Mouse (Mus musculus) heart, embryonic 15.5 days (tissue): ENCODE results near the gene Acacb. TPM values are rescaled to one million over a fixed set of nuclear protein-coding genes. Genes with fewer than 3 reads are reported as not detected.

ENCODE experiments used
- ATAC-seq: fragments of 200-750 bp; cut with Nextera tagmentation; replicated peaks from 2 replicates; pipeline ENCODE4 v1.8.0; 2017; ENCODE audit warnings: low read depth, moderate TSS enrichment; ENCODE audit not compliant: insufficient number of reproducible peaks, insufficient read depth, low FRiP score
- H3K27ac ChIP-seq: fragments of 300-500 bp; sonication (generic); 2 replicates; pipeline ENCODE4 v1.5.1; 2015; ENCODE audit warnings: mild to moderate bottlenecking, inconsistent platforms
- H3K27me3 ChIP-seq: fragments of 300-500 bp; sonication (generic); 2 replicates; pipeline ENCODE4 v1.6.1; 2015; ENCODE audit warnings: inconsistent platforms
- H3K36me3 ChIP-seq: fragments of 300-500 bp; sonication (generic); 2 replicates; pipeline ENCODE4 v1.6.1; 2015; ENCODE audit warnings: mild to moderate bottlenecking, inconsistent platforms
- H3K4me1 ChIP-seq: fragments of 300-500 bp; sonication (generic); replicated peaks from 2 replicates; pipeline ENCODE4 v1.6.1; 2015; ENCODE audit warnings: inconsistent platforms
- H3K4me2 ChIP-seq: fragments of 300-500 bp; sonication (generic); 2 replicates; pipeline ENCODE4 v1.6.1; 2015; ENCODE audit warnings: inconsistent platforms, mild to moderate bottlenecking, moderate library complexity
- H3K4me3 ChIP-seq: fragments of 300-500 bp; sonication (generic); 2 replicates; pipeline ENCODE4 v1.5.1; 2015; ENCODE audit warnings: mild to moderate bottlenecking, inconsistent platforms
- H3K9ac ChIP-seq: fragments of 300-500 bp; sonication (generic); 2 replicates; pipeline ENCODE4 v1.6.1; 2015; ENCODE audit warnings: mild to moderate bottlenecking, inconsistent platforms
- H3K9me3 ChIP-seq: fragments of 300-500 bp; sonication (generic); replicated peaks from 2 replicates; pipeline ENCODE4 v1.6.1; 2016; ENCODE audit warnings: inconsistent platforms
- WGBS: fragments of 180-500 bp; shearing (Covaris S2); methylation state at CpG from one replicate; pipeline ENCODE4 v1.1.7; 2015; ENCODE audit warnings: mixed read lengths; 5-methylcytosine and 5-hydroxymethylcytosine counted together
- polyA plus RNA-seq: library from polyadenylated mRNA; unstranded; fragments of >200 nt; fragmentation: Nextera tagmentation; extraction: Ambion mirVana; gene quantifications from 2 replicates; pipeline ENCODE4 v1.2.1, GENCODE M21; 2015

Acacb gene
- polyA plus RNA-seq, 1 experiment from 2014 or later: 11.3 TPM

DNA sequence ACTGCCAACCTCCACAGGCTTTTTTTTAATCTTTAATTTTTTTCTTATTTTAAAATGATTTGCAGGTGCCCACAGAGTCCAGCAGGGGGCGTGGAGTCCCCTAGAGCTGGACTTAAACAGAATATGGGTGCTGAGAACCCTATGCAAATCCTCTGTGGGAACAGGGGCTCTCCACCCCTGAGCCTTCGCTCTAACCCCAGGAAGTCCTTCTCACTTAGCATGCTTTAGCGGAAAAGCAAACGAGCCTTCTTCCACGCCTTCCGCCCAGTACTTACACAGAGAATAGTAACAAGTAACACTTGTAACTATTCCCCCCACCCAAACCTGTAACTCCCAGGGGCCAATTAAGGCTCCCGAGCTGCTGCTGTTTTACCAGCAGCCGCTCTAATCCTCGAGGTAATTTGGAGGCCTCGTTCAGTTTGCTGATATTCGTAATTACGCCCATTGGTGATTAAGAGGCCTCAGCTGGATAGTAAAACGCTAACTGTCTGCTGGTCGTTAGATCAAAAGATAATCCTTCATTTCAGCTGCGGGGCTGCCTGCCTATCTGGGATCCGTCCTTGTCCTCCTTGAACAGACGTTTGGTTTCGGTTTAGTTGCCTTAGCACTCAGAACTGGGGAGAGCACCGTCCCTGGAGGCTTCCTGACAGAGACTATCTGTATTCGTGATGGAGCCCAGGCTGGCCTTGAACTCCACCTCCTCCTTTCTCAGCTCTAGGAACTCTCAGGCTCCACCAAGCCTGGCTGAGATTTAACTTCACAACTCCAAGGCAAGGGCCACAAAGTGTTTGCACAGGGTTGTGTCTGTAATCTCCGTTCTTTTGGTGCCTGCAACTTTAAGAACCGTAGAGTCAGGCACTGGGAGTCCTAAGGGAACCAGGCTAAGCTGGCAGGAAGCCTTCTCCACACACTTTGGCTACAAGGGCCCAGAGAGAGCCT is 150.6 kb downstream of the Acacb start:
- peak overlapping the region; percentile 32 for H3K4me2 ChIP-seq
- no peaks in the 10 kb centered on the region for H3K9me3 ChIP-seq
- no peak for ATAC-seq
- 26% methylated on average over 22 of the region's 22 CpGs for WGBS
- H3K36me3 ChIP-seq: no peaks in the 10 kb centered on the region
- H3K27me3 ChIP-seq: peaks cover 12% of the 10 kb centered on the region; the same call in 1 of the 2 replicates
- H3K4me3 ChIP-seq: no peak overlapping the region
- H3K9ac ChIP-seq: no peak overlapping the region
- H3K27ac ChIP-seq: no peak overlapping the region
- peaks cover 7% of the 10 kb centered on the region; the same call in 1 of the 2 replicates for H3K4me1 ChIP-seq

DNA sequence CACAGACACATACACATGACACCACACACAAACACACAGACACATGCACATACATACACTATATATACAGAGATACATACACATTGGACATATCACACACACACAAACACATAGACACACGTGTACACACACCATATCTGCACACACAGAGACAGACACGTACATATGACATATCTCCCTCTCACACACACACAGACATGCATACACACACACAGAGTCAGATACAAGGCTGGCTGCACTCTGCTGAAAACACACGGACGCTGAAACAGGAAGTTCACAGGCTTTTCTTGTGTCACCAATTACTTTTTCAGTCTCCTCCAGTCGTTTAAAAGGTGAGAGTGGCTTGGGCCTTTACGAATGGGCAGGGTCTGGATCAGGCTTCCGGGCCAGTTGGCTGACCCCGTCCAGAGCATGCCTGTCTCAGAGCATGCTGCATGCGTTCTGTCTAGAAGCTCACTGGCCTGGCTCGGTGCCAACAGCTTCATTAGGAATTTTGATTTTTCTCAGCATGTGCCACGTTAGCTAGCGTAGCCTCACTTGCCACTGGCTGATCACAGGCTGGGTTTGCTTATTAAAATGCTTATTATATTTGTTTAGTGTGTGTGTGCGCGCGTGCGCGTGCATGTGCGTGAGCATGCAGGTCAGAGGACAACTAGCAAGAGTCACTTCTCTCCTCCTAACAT is 152.0 kb downstream of the Acacb start:
- Histone ChIP-seq H3K4me3 (no peak overlapping the region), H3K9ac (no peak overlapping the region), H3K27me3 (peaks cover 15% of the 10 kb centered on the region), H3K4me1 (peaks cover 7% of the 10 kb centered on the region; the same call in 1 of the 2 replicates), H3K9me3 (no peaks in the 10 kb centered on the region), H3K4me2 (no peak overlapping the region), H3K36me3 (no peaks in the 10 kb centered on the region), H3K27ac (no peak overlapping the region)
- ATAC-seq: no peak
- 60% methylated on average over 18 of the region's 18 CpGs for WGBS

DNA sequence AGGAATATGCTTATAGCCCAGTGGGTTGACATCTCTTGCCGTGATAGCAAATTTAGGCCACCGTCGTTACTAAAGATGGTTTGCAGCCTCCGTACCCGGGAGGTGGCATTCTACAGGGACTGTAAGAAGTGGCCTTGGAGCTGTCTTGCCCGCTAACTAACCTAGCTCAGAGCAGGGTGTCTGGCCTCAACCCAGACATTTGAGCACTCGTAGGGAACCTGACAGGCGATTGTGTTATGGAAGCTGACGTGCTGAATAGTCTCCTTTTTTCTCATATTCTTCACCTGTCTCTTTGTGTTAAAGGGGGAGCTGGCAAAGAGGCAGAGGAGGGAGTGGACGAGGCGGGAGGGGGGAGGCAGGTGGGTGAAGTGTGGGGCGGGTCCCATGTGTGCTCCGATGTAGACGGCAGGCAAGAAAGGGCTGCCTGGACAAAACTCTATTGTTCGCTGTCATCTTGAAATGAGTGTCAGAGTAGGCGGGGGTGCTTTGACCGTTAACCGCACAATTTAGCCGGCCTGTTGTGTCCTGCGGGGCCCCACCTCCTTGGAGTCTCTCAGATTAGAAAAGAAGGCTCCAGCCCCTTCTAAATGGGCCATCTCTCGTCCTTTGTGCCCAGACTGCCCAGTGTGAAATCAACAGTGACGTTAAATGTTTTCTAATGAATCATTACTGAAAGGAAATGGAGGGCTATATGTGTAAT is 153.0 kb downstream of the Acacb start:
- Histone ChIP-seq H3K9ac (no peak overlapping the region), H3K4me1 (peaks cover 7% of the 10 kb centered on the region; the same call in 1 of the 2 replicates), H3K9me3 (no peaks in the 10 kb centered on the region), H3K27me3 (peaks cover 17% of the 10 kb centered on the region), H3K36me3 (no peaks in the 10 kb centered on the region), H3K4me3 (no peak overlapping the region), H3K4me2 (no peak overlapping the region), H3K27ac (no peak overlapping the region)
- 60% methylated on average over 22 of the region's 22 CpGs for WGBS
- no peak for ATAC-seq

DNA sequence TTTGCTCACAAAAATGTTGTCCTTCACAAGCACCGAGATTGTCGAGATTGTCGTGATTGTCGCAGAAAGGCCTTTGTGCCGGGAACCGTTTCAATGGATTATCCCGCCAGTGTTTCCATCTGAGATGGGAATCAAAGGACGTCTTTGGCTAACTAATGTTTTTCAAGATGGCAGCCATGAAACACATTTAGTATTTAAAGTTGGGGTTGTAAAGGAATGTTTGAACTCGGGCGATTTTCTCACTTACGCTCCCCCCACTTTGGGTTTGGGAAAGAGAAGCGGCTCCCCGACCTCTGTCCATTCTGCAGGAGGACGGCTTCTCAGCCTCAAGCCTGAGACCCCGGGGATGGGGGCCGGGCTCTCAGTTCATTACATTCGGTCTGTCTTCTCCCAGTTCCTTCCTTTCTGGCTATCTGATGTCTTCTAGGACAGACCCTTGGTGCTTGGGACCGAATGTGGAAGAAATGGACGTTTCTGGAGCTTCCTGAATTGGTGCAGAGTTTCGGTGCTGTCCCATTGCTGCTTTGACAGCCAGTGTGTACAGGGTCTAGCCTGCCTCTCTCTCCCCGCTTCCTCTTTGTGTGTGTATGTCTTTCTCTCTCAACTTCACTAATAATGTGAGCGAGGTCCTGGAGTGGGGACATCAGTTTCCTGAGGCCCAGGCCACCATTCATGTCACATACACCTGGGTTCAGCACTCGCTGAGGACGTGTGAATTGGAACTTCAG is 153.7 kb downstream of the Acacb start:
- no peak for ATAC-seq
- no peaks in the 10 kb centered on the region for H3K36me3 ChIP-seq
- no peak overlapping the region for H3K4me2 ChIP-seq
- WGBS: 81% methylated on average over 24 of the region's 24 CpGs
- H3K4me1 ChIP-seq: peaks cover 7% of the 10 kb centered on the region; the same call in 1 of the 2 replicates
- H3K27ac ChIP-seq: no peak overlapping the region
- H3K9me3 ChIP-seq: no peaks in the 10 kb centered on the region
- no peak overlapping the region for H3K4me3 ChIP-seq
- no peak overlapping the region for H3K9ac ChIP-seq
- H3K27me3 ChIP-seq: peaks cover 17% of the 10 kb centered on the region

Other genes starting within 250 kb of the Acacb start
- 72.7 and 95.4 TPM in 2 replicates for gene Coro1c, start 237.8 kb upstream of the Acacb start, polyA plus RNA-seq
- 9.0 and 11.7 TPM in 2 replicates for gene Ssh1, start 152.6 kb upstream of the Acacb start, polyA plus RNA-seq
- gene Dao, start 142.8 kb upstream of the Acacb start, polyA plus RNA-seq: not detected in 2 replicates
- 7.8 and 8.9 TPM in 2 replicates for gene Usp30, start 81.1 kb upstream of the Acacb start, polyA plus RNA-seq
- 0.53 TPM in 1 of 2 replicates, not detected in the other for gene Svop, start 55.0 kb upstream of the Acacb start, polyA plus RNA-seq
- 7.8 and 7.9 TPM in 2 replicates for gene Alkbh2, start 18.3 kb upstream of the Acacb start, polyA plus RNA-seq
- gene Ung, start 16.1 kb upstream of the Acacb start, polyA plus RNA-seq: 37.3 and 41.9 TPM in 2 replicates
- gene Foxn4, start 127.3 kb downstream of the Acacb start, polyA plus RNA-seq: 0.11 and 0.20 TPM in 2 replicates
- 2.0 and 2.6 TPM in 2 replicates for gene Myo1h, start 142.6 kb downstream of the Acacb start, polyA plus RNA-seq
- gene Kctd10, start 234.0 kb downstream of the Acacb start, polyA plus RNA-seq: 93.8 and 113 TPM in 2 replicates
- 36.2 and 47.5 TPM in 2 replicates for gene Ube3b, start 234.1 kb downstream of the Acacb start, polyA plus RNA-seq